Mouse (Mus musculus) lung, embryonic 15.5 days (tissue): ENCODE measurements around the gene Pus1. TPM values are rescaled to one million over a fixed set of nuclear protein-coding genes. Genes with fewer than 3 reads are reported as not detected.

Source experiments
- ATAC-seq: fragments of 200-750 bp; cut with Nextera tagmentation; 2 replicates; pipeline ENCODE4 v1.8.0; 2017; ENCODE audit warnings: moderate number of reproducible peaks, borderline replicate concordance; ENCODE audit not compliant: low FRiP score, low TSS enrichment; ENCODE audit errors: extremely low read depth
- H3K27ac ChIP-seq: fragments of 300-500 bp; sonication (generic); 2 replicates; pipeline ENCODE4 v1.5.1; 2015; ENCODE audit warnings: moderate library complexity, mild to moderate bottlenecking, inconsistent platforms
- H3K27me3 ChIP-seq: fragments of 300-500 bp; sonication (generic); 2 replicates; pipeline ENCODE4 v1.6.1; 2015; ENCODE audit warnings: inconsistent platforms
- H3K36me3 ChIP-seq: fragments of 300-500 bp; sonication (generic); 2 replicates; pipeline ENCODE4 v1.6.1; 2015; ENCODE audit warnings: inconsistent platforms
- H3K4me1 ChIP-seq: fragments of 300-500 bp; sonication (generic); 2 replicates; pipeline ENCODE4 v1.6.1; 2015; ENCODE audit warnings: inconsistent platforms
- H3K4me2 ChIP-seq: fragments of 300-500 bp; sonication (generic); 2 replicates; pipeline ENCODE4 v1.6.1; 2015; ENCODE audit warnings: inconsistent platforms, mild to moderate bottlenecking, moderate library complexity
- H3K4me3 ChIP-seq: fragments of 300-500 bp; sonication (generic); 2 replicates; pipeline ENCODE4 v1.5.1; 2015; ENCODE audit warnings: mild to moderate bottlenecking, inconsistent platforms
- H3K9ac ChIP-seq: fragments of 300-500 bp; sonication (generic); 2 replicates; pipeline ENCODE4 v1.6.1; 2015; ENCODE audit warnings: inconsistent platforms
- H3K9me3 ChIP-seq: fragments of 300-500 bp; sonication (generic); 2 replicates; pipeline ENCODE4 v1.6.1; 2016; ENCODE audit warnings: inconsistent platforms
- WGBS: fragments of 180-500 bp; shearing (Covaris S2); methylation state at CpG from one replicate; pipeline ENCODE4 v1.1.7; 2015; 5-methylcytosine and 5-hydroxymethylcytosine counted together
- polyA plus RNA-seq: library from polyadenylated mRNA; unstranded; fragments of >200 nt; fragmentation: Nextera tagmentation; extraction: Ambion mirVana; gene quantifications from 2 replicates; pipeline ENCODE4 v1.2.1, GENCODE M21; 2015

Pus1 gene
- polyA plus RNA-seq = 35.1 and 36.0 TPM in 2 replicates

DNA sequence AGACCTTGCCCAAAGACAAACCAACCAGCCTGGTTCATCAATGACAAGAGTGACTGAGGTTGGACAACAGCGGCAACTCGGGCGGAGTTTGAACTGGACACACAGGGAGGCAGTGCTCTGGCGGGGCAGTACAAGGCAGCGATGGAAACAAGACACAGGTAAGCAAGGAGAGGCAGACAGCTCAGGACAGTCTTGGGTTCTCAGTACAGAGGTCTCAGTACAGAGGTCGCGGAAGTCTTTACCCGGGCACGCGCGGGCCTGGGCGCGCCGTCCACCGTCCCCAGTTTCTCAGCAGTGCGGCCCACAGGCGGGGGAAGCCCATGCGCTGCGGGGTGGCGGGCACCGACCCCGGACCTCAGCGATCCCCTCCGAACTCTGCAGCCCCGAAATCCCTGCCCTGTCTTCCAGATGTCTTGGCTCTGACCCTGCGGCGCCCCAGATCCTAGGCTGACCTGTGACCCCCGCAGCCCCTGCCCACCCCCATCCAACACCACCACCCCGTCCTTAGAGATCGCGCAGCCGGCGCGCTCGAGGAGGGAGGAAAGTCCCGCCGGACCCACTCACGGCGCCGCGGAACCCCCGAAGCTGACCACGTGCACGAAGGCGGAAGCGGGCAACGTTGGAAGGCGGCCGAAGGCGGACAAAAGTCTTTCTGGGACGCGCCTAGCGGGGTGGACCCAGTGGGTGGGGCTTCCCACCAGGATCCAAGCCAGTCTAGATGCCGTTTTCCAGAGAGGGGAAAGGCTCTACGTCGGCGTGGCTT, at the start of gene Pus1:
TSS of gene Pus1 (minus strand) at position 662 of the 763 bp plus-strand sequence.
- Histone ChIP-seq H3K4me1 (peaks cover 16% of the 10 kb centered on the region), H3K4me3 (peak within 1 kb of the TSS; percentile 75), H3K27me3 (no peaks in the 10 kb centered on the region), H3K9me3 (no peaks in the 10 kb centered on the region), H3K4me2 (peak within 1 kb of the TSS; percentile 86), H3K27ac (peak within 1 kb of the TSS; percentile 38; the same call in 1 of the 2 replicates), H3K36me3 (peaks cover 19% of the 10 kb centered on the region), H3K9ac (peak within 1 kb of the TSS; percentile 81)
- peak; percentile 89 for ATAC-seq
- whole genome bisulfite sequencing = under 1% methylated on average over 57 of the region's 57 CpGs

DNA sequence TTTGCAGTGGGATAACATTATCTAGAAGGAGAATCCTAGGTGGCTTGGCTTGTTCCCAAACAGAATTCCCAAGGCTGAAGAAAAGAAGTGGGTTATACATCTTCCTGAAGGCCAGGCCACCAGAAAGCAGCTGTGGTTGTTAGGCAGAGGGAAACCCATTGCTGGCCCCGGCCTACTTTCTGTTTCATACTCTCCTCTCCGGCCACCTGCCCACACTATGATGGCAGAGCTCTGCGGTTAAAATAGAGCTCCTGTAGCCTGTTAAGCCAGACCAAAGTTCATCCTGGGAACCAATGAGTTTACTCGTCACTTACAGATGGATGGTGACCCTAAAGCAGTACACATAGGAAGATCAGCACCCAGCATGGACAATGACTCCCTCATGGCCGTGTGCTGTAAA, 47.1 kb upstream of the Pus1 start:
- Histone ChIP-seq H3K4me2 (no peak overlapping the region), H3K4me3 (no peak overlapping the region), H3K27ac (no peak overlapping the region), H3K9ac (no peak overlapping the region), H3K36me3 (no peaks in the 10 kb centered on the region), H3K9me3 (no peaks in the 10 kb centered on the region), H3K27me3 (no peaks in the 10 kb centered on the region), H3K4me1 (no peaks in the 10 kb centered on the region)
- ATAC-seq = no peak
- WGBS = 85% methylated on average over 5 of the region's 5 CpGs

DNA sequence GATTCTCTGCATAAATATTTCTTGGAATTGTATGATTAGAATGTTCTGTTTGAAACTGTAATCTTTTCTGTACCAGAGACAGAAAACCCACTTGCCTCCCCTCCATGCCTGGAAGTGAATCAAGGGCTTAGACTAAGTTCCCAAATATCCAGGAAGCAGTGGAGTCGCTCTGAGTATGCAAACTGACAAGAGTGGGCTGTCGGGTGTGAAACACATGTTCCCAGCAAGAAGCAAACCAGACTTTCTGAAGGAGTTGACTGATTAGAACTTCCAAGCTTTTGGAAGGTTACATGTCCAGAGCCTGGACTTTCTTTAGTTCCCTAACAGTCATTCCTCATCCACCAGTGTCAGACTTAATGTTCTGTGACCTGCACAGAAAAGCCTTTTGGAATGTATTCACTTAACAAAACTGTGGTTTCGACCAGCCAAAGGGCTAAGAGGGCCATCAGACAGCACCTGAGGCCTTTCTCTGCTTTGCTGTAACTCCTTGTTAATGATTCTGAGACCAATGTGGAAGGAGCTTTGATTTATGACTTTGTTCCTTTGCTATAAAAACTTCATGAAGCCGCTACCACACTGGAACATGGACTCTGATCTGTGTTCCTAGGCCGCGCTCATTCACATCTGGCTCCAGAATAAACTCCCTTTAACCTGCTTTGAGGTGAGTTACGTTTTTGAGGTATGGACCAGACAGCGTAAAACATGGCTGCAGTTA, 46.5 kb upstream of the Pus1 start:
- H3K27me3 ChIP-seq = no peaks in the 10 kb centered on the region
- ATAC-seq = no peak
- no peaks in the 10 kb centered on the region for H3K9me3 ChIP-seq
- no peak overlapping the region for H3K4me2 ChIP-seq
- no peak overlapping the region for H3K4me3 ChIP-seq
- H3K9ac ChIP-seq = no peak overlapping the region
- 83% methylated on average over 8 of the region's 8 CpGs for WGBS
- H3K36me3 ChIP-seq = no peaks in the 10 kb centered on the region
- no peak overlapping the region for H3K27ac ChIP-seq
- no peaks in the 10 kb centered on the region for H3K4me1 ChIP-seq

DNA sequence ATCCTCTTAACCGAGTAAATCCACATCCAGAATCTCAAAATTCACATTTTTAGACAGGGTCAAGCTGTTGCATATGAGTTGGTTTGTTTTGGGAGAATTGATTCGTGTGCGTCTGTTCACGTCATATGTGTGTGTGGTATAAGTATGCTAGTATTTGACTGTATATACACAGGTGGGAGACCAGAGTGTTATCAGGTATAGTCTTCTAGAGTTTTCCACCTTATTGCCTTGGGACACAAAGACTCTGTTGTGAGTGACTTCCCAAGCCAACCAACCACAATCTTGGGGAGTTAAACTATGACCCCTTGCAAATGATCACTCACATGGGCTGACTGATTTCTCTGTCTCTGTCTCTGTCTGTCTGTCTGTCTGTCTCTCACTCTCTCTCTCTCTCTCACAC, 44.0 kb upstream of the Pus1 start:
- WGBS = 70% methylated on average over 4 of the region's 4 CpGs
- Histone ChIP-seq H3K36me3 (no peaks in the 10 kb centered on the region), H3K4me1 (no peaks in the 10 kb centered on the region), H3K4me2 (no peak overlapping the region), H3K4me3 (no peak overlapping the region), H3K27ac (no peak overlapping the region), H3K27me3 (no peaks in the 10 kb centered on the region), H3K9ac (no peak overlapping the region), H3K9me3 (no peaks in the 10 kb centered on the region)
- no peak for ATAC-seq

- Histone ChIP-seq H3K4me3 (peak within 1 kb of the TSS; percentile 92), H3K9me3 (no peaks in the 10 kb centered on the region), H3K4me2 (peak within 1 kb of the TSS; percentile 95), H3K4me1 (peaks cover 29% of the 10 kb centered on the region), H3K27me3 (no peaks in the 10 kb centered on the region; the same call in 1 of the 2 replicates), H3K9ac (peak within 1 kb of the TSS; percentile 97), H3K36me3 (peaks cover 4% of the 10 kb centered on the region; the same call in 1 of the 2 replicates), H3K27ac (peak within 1 kb of the TSS; percentile 79)
- 1% methylated on average over 79 of the region's 80 CpGs for WGBS
- ATAC-seq = peak; percentile 95
These were observed 29.3 kb upstream of the Pus1 start, which contains the start of gene Ulk1 for GRCm38 (mm10) chr5:110809667-110810325. TSS of gene Ulk1 (minus strand) at chr5:110810097.

GRCm38 (mm10) chr5:110808821-110809666, 28.6 kb upstream of the Pus1 start:
- Histone ChIP-seq H3K4me1 (peaks cover 29% of the 10 kb centered on the region), H3K4me2 (peak overlapping the region; percentile 95), H3K4me3 (peak overlapping the region; percentile 92), H3K36me3 (peaks cover 4% of the 10 kb centered on the region; the same call in 1 of the 2 replicates), H3K9me3 (no peaks in the 10 kb centered on the region), H3K27me3 (no peaks in the 10 kb centered on the region), H3K9ac (peak overlapping the region; percentile 97), H3K27ac (peak overlapping the region; percentile 79)
- WGBS = 1% methylated on average over 27 of the region's 27 CpGs
- ATAC-seq = no peak

GRCm38 (mm10) chr5:110808061-110808631, 27.7 kb upstream of the Pus1 start:
- Histone ChIP-seq H3K27ac (peak overlapping the region; percentile 79), H3K27me3 (no peaks in the 10 kb centered on the region), H3K36me3 (peaks cover 4% of the 10 kb centered on the region; the same call in 1 of the 2 replicates), H3K4me1 (peaks cover 29% of the 10 kb centered on the region), H3K9me3 (no peaks in the 10 kb centered on the region), H3K4me2 (peak overlapping the region; percentile 95), H3K9ac (peak overlapping the region; percentile 97), H3K4me3 (peak overlapping the region; percentile 92)
- WGBS = 3% methylated on average over 14 of the region's 14 CpGs
- ATAC-seq = peak; percentile 69

GRCm38 (mm10) chr5:110807453-110807852, 27.0 kb upstream of the Pus1 start:
- peak overlapping the region; percentile 95 for H3K4me2 ChIP-seq
- H3K4me3 ChIP-seq = peak overlapping the region; percentile 92; the same call in 1 of the 2 replicates
- H3K4me1 ChIP-seq = peaks cover 29% of the 10 kb centered on the region
- H3K36me3 ChIP-seq = peaks cover 4% of the 10 kb centered on the region; the same call in 1 of the 2 replicates
- peak overlapping the region; percentile 97; the same call in 1 of the 2 replicates for H3K9ac ChIP-seq
- peak overlapping the region; percentile 79; the same call in 1 of the 2 replicates for H3K27ac ChIP-seq
- no peak for ATAC-seq
- WGBS = 81% methylated on average over 4 of the region's 4 CpGs
- no peaks in the 10 kb centered on the region for H3K27me3 ChIP-seq
- H3K9me3 ChIP-seq = no peaks in the 10 kb centered on the region

DNA sequence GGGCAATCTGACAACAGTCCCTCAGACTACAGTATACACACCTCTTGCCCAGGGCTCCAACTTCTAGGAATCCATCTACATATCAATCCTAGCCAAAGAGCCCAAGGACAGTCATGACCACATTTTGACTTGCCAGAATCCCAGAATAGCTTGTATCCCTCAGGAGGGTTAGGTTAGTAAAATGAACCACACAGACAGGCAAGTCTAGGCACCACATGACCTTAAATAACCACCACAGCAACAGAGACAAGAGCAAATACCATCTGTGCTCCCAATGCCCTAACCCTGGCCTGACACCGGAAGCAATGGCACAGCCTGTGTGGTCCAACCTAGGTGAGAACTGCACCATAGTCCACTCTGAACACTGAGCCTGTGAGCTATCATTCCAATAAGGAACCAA, 26.2 kb upstream of the Pus1 start:
- H3K27me3 ChIP-seq = no peaks in the 10 kb centered on the region
- no peak overlapping the region for H3K4me3 ChIP-seq
- H3K36me3 ChIP-seq = peaks cover 4% of the 10 kb centered on the region; the same call in 1 of the 2 replicates
- WGBS = 81% methylated on average over 1 of the region's 1 CpGs
- H3K9me3 ChIP-seq = no peaks in the 10 kb centered on the region
- ATAC-seq = no peak
- no peak overlapping the region for H3K27ac ChIP-seq
- H3K9ac ChIP-seq = no peak overlapping the region
- H3K4me2 ChIP-seq = no peak overlapping the region
- H3K4me1 ChIP-seq = peaks cover 29% of the 10 kb centered on the region

DNA sequence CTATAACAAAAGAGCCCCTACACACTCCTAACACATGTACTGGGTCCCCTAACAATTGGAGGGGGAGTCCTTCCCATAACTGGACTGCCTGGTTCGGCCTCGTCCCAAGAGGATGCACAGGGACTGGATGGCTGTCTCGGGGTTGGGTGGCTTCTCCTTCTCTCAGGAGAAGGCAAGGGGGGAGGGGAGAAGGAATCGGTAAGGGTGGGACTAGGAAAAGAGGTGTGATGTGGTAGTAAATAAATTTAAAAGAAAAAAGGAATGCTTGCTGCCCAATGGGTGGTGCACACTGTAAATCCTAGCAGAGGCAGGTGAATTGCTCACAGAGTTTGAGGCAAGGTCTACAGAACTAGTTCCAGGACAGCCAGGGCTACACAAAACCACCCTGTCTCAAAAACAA, 25.7 kb upstream of the Pus1 start:
- Histone ChIP-seq H3K27ac (no peak overlapping the region), H3K36me3 (peaks cover 4% of the 10 kb centered on the region), H3K27me3 (no peaks in the 10 kb centered on the region), H3K4me3 (no peak overlapping the region), H3K9me3 (no peaks in the 10 kb centered on the region), H3K4me1 (peaks cover 29% of the 10 kb centered on the region), H3K4me2 (no peak overlapping the region), H3K9ac (no peak overlapping the region)
- ATAC-seq = no peak
- 82% methylated on average over 4 of the region's 4 CpGs for WGBS
